Mouse (Mus musculus) naive thymus-derived CD4-positive, alpha-beta T cell, adult 2 months (primary cell): ENCODE measurements around the gene Nexn.
A peak's percentile ranks its signal among the peaks of the same experiment; 100 is the strongest.

Experiments
- DNase-seq: peaks from one replicate; pipeline ENCODE4 v3.0.0-alpha.2; 2011; ENCODE audit warnings: low read depth

Nexn gene

GRCm38 (mm10) chr3:152197246-152197645, 68.9 kb downstream of the Nexn start:
- DNase-seq = peak; percentile 32

- DNase-seq = peak; percentile 91
Observed at GRCm38 (mm10) chr3:152193635-152194097, 72.5 kb downstream of the Nexn start.

- DNase-seq = no peak
Observed at GRCm38 (mm10) chr3:152193177-152193576, 73.0 kb downstream of the Nexn start.

- DNase-seq = peak; percentile 71
Observed at GRCm38 (mm10) chr3:152192238-152192931, 73.8 kb downstream of the Nexn start.

GRCm38 (mm10) chr3:152191791-152192237, 74.3 kb downstream of the Nexn start:
- DNase-seq = peak; percentile 57

GRCm38 (mm10) chr3:152190679-152191477, 75.3 kb downstream of the Nexn start:
- DNase-seq = no peak

- DNase-seq = no peak
Observed at GRCm38 (mm10) chr3:152189306-152189705, 76.8 kb downstream of the Nexn start.
